Mouse (Mus musculus) olfactory bulb, adult 2 months (tissue): ENCODE measurements around the gene Shc3.

ENCODE experiments used
- CTCF ChIP-seq: fragments of 200-500 bp; IDR thresholded peaks from 2 replicates; pipeline ENCODE4 v1.5.1; 2012; ENCODE audit warnings: low read depth, mild to moderate bottlenecking, low read length, moderate library complexity; ENCODE audit not compliant: insufficient read depth
- POLR2A ChIP-seq: fragments of 200-500 bp; IDR thresholded peaks from 2 replicates; pipeline ENCODE4 v1.6.1; 2012; ENCODE audit warnings: mild to moderate bottlenecking, low read depth, low read length, moderate library complexity; ENCODE audit not compliant: insufficient read depth

DNA sequence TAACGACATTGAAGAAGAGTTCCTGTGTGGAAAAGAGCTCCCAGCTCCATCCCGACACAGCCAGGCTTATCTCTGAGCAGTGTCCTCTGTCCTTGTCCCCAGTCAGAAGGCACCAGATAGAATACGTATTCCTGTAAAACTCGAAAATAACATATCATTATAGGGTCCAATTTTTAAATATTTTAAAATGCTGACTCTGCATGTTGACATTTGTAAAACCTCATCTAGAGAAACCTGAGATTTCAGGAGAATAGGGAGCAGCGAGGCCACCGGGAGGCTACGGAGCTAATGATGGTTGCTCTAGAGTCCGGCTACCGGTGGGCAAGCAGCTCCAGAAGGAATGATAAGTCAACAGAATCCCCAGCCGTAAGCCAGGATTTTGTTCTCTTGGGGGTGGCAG lies 92.2 kb downstream of the Shc3 start:
- TF ChIP-seq POLR2A = no peak
- no peak for TF ChIP-seq CTCF
